Mouse (Mus musculus) forebrain, embryonic 11.5 days (tissue): ENCODE data around the gene Chchd10. TPM values are rescaled to one million over a fixed set of nuclear protein-coding genes. Genes with fewer than 3 reads are reported as not detected.

ENCODE experiments used
- ATAC-seq: fragments of 200-750 bp; cut with Nextera tagmentation; replicated peaks from 2 replicates; pipeline ENCODE4 v1.8.0; 2017; ENCODE audit warnings: moderate TSS enrichment; ENCODE audit not compliant: low FRiP score
- DNase-seq: peaks from one replicate; pipeline ENCODE4 v3.0.0-alpha.2; 2017; ENCODE audit warnings: low spot score
- H3K27ac ChIP-seq: fragments of 300-500 bp; sonication (generic); 2 replicates; pipeline ENCODE4 v1.5.1; 2014; ENCODE audit warnings: low read depth, low read length
- H3K27me3 ChIP-seq: fragments of 300-500 bp; sonication (generic); 2 replicates; pipeline ENCODE4 v1.6.1; 2014; ENCODE audit warnings: mild to moderate bottlenecking, low read length, mixed read lengths; ENCODE audit not compliant: control insufficient read depth, insufficient read depth
- H3K36me3 ChIP-seq: fragments of 300-500 bp; sonication (generic); 2 replicates; pipeline ENCODE4 v1.6.1; 2014; ENCODE audit warnings: mild to moderate bottlenecking, low read length, moderate library complexity, mixed read lengths; ENCODE audit not compliant: control insufficient read depth, insufficient read depth
- H3K4me1 ChIP-seq: fragments of 300-500 bp; sonication (generic); replicated peaks from 2 replicates; pipeline ENCODE4 v1.6.1; 2014; ENCODE audit warnings: low read length, mixed read lengths; ENCODE audit not compliant: control insufficient read depth, insufficient read depth
- H3K4me2 ChIP-seq: fragments of 300-500 bp; sonication (generic); 2 replicates; pipeline ENCODE4 v1.6.1; 2014; ENCODE audit warnings: low read depth, mild to moderate bottlenecking, low read length, moderate library complexity, mixed read lengths; ENCODE audit not compliant: severe bottlenecking
- H3K4me3 ChIP-seq: fragments of 300-500 bp; sonication (generic); 2 replicates; pipeline ENCODE4 v1.5.1; 2014; ENCODE audit warnings: low read depth, low read length
- H3K9ac ChIP-seq: fragments of 300-500 bp; sonication (generic); 2 replicates; pipeline ENCODE4 v1.6.1; 2014; ENCODE audit warnings: low read length
- H3K9me3 ChIP-seq: fragments of 300-500 bp; sonication (generic); 2 replicates; pipeline ENCODE4 v1.6.1; 2016; ENCODE audit warnings: low read length, mixed read lengths; ENCODE audit not compliant: control insufficient read depth
- WGBS: fragments of 180-500 bp; shearing (Covaris S2); extraction: QIAGEN DNeasy Blood & Tissue Kit; methylation state at CpG from one replicate; pipeline ENCODE4 v1.1.7; 2014; 5-methylcytosine and 5-hydroxymethylcytosine counted together
- polyA plus RNA-seq: library from polyadenylated mRNA; unstranded; fragments of >200 nt; fragmentation: Nextera tagmentation; extraction: Ambion mirVana; gene quantifications from 2 replicates; pipeline ENCODE4 v1.2.1, GENCODE M21; 2014

Chchd10 gene
- polyA plus RNA-seq, 1 experiment from 2014 or later = 6.6 TPM

- H3K4me2 ChIP-seq = peak overlapping the region; percentile 86
- peaks cover 5% of the 10 kb centered on the region; the same call in 1 of the 2 replicates for H3K27me3 ChIP-seq
- H3K4me3 ChIP-seq = peak overlapping the region; percentile 39
- DNase-seq (peak; percentile 68), ATAC-seq (peak; percentile 63)
- 2% methylated on average over 23 of the region's 23 CpGs for WGBS
- peak overlapping the region; percentile 53 for H3K9ac ChIP-seq
- no peaks in the 10 kb centered on the region; the same call in none of the 2 replicates for H3K4me1 ChIP-seq
- H3K9me3 ChIP-seq = no peaks in the 10 kb centered on the region
- H3K27ac ChIP-seq = no peak overlapping the region
- H3K36me3 ChIP-seq = no peaks in the 10 kb centered on the region
Observed at GRCm38 (mm10) chr10:75950791-75951210, 17.9 kb downstream of the Chchd10 start.

GRCm38 (mm10) chr10:75951424-75952050 lies 18.6 kb downstream of the Chchd10 start:
- Histone ChIP-seq H3K9ac (peak overlapping the region; percentile 53), H3K4me3 (peak overlapping the region; percentile 39), H3K4me2 (peak overlapping the region; percentile 86), H3K36me3 (no peaks in the 10 kb centered on the region), H3K9me3 (no peaks in the 10 kb centered on the region), H3K4me1 (no peaks in the 10 kb centered on the region; the same call in none of the 2 replicates), H3K27ac (no peak overlapping the region), H3K27me3 (peaks cover 5% of the 10 kb centered on the region; the same call in 1 of the 2 replicates)
- 5% methylated on average over 13 of the region's 13 CpGs for WGBS
- peak; percentile 61 for DNase-seq
- ATAC-seq = peak; percentile 46; the same call in 1 of the 2 replicates

DNA sequence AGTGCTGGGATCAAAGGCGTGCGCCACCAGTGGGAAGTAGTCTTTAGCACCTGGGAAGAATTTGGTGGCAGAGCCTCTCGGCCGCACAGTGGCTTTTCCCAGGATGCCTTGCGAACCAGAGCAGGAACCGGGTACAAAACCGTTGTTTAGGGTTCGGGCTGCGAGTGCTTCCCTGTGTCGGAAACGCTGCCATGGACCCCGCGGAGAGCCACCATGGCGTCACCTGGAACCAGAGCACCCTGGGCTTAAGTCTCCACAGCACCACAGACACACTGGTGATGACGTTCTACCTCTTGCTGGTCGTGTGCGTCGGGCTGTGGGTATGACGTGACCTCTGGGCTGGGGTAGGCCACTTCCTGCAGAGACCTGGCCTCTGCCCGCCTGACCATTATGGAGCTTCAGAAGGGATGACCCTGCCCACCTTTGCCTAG lies 21.5 kb downstream of the Chchd10 start, which contains the start of gene Gm5134:
Gene Gm5134 (plus strand): TSS at position 134 of the 431 bp plus-strand sequence.
- peaks cover 5% of the 10 kb centered on the region; the same call in 1 of the 2 replicates for H3K27me3 ChIP-seq
- ATAC-seq = no peak
- no peak within 1 kb of the TSS for H3K27ac ChIP-seq
- no peaks in the 10 kb centered on the region; the same call in none of the 2 replicates for H3K4me1 ChIP-seq
- peak within 1 kb of the TSS; percentile 40 for H3K4me2 ChIP-seq
- no peaks in the 10 kb centered on the region for H3K9me3 ChIP-seq
- no peak within 1 kb of the TSS; the same call in 1 of the 2 replicates for H3K9ac ChIP-seq
- 18% methylated on average over 20 of the region's 20 CpGs for WGBS
- H3K36me3 ChIP-seq = no peaks in the 10 kb centered on the region
- H3K4me3 ChIP-seq = 0 out of 2 replicates have a peak within 1 kb of the TSS, but pooled peaks have one; percentile 13
- no peak for DNase-seq

DNA sequence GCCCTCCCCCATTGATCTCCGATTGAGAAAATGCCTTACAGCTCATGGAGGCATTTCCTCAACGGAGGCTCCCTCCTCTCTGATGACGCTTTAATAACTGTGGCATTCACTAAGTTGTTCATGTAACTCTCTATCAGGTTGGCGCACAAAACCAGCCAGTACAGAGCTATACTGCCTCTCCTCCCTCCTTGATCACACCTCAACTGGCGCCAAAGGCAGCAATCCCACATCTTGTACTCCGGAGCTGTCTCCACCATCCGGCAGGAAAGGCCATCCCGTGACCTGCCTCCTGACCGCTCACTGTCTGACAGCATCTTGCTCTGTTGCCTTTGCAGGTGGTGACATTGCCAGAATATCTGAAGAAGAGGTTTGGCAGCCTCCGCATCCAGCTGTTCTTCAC lies 40.9 kb downstream of the Chchd10 start:
- no peaks in the 10 kb centered on the region for H3K36me3 ChIP-seq
- H3K4me2 ChIP-seq = no peak overlapping the region
- H3K27me3 ChIP-seq = no peaks in the 10 kb centered on the region
- H3K9me3 ChIP-seq = no peaks in the 10 kb centered on the region
- ATAC-seq (no peak), DNase-seq (no peak)
- no peak overlapping the region for H3K27ac ChIP-seq
- WGBS = 94% methylated on average over 10 of the region's 10 CpGs
- H3K4me1 ChIP-seq = no peaks in the 10 kb centered on the region
- H3K9ac ChIP-seq = no peak overlapping the region
- H3K4me3 ChIP-seq = no peak overlapping the region

DNA sequence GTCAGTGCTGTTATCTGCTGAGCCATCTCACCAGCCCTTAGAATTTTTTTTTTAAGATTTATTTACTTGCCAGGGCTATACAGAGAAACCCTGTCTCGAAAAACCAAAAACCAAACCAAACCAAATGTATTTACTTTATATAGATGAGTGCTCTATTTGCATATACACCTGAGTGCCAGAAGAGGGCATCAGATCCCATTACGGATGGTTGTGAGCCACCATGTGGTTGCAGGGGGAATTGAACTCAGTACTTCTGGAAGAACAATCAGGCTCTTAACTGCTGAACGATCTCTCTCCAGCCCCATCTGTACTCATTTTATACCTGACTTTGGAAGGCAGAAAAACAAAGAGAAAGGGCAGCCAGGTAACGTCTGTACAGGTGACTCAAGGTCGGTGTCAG lies 42.3 kb downstream of the Chchd10 start:
- H3K9ac ChIP-seq = no peak overlapping the region
- DNase-seq = no peak
- H3K4me3 ChIP-seq = no peak overlapping the region
- H3K27ac ChIP-seq = no peak overlapping the region
- no peaks in the 10 kb centered on the region for H3K27me3 ChIP-seq
- no peaks in the 10 kb centered on the region for H3K4me1 ChIP-seq
- no peak overlapping the region for H3K4me2 ChIP-seq
- ATAC-seq = no peak
- H3K9me3 ChIP-seq = no peaks in the 10 kb centered on the region
- 77% methylated on average over 5 of the region's 5 CpGs for WGBS
- no peaks in the 10 kb centered on the region for H3K36me3 ChIP-seq

GRCm38 (mm10) chr10:75978119-75978834 lies 45.3 kb downstream of the Chchd10 start:
- no peak overlapping the region for H3K4me3 ChIP-seq
- H3K9me3 ChIP-seq = no peaks in the 10 kb centered on the region
- no peaks in the 10 kb centered on the region for H3K27me3 ChIP-seq
- WGBS = 49% methylated on average over 10 of the region's 10 CpGs
- ATAC-seq (no peak), DNase-seq (no peak)
- no peaks in the 10 kb centered on the region for H3K36me3 ChIP-seq
- H3K4me1 ChIP-seq = no peaks in the 10 kb centered on the region
- no peak overlapping the region for H3K4me2 ChIP-seq
- H3K9ac ChIP-seq = no peak overlapping the region
- H3K27ac ChIP-seq = no peak overlapping the region

DNA sequence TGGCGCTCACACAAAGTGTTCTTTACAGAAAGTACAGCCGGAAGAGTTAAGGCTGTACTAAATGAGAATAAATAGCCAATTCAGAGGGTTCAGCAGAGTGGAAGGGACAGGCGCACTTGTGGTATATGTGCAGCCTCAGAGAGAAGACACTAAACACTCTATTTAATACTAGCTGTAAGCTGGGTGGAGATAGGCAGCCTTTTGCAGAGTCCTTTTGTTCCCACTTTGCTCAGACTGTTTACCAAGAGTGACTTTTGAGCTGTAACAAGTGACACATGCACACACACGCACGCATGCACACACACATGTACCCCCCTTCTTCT lies 45.9 kb downstream of the Chchd10 start:
- no peaks in the 10 kb centered on the region for H3K36me3 ChIP-seq
- H3K9ac ChIP-seq = no peak overlapping the region
- no peaks in the 10 kb centered on the region for H3K27me3 ChIP-seq
- H3K4me2 ChIP-seq = no peak overlapping the region
- no peaks in the 10 kb centered on the region for H3K4me1 ChIP-seq
- WGBS = 77% methylated on average over 5 of the region's 5 CpGs
- no peaks in the 10 kb centered on the region for H3K9me3 ChIP-seq
- no peak overlapping the region for H3K4me3 ChIP-seq
- ATAC-seq (no peak), DNase-seq (no peak)
- H3K27ac ChIP-seq = no peak overlapping the region

- Histone ChIP-seq H3K4me2 (no peak overlapping the region), H3K27me3 (no peaks in the 10 kb centered on the region), H3K4me3 (no peak overlapping the region), H3K4me1 (no peaks in the 10 kb centered on the region), H3K9ac (no peak overlapping the region), H3K9me3 (no peaks in the 10 kb centered on the region), H3K36me3 (no peaks in the 10 kb centered on the region), H3K27ac (no peak overlapping the region)
- DNase-seq (no peak), ATAC-seq (no peak)
- 89% methylated on average over 3 of the region's 3 CpGs for WGBS
Observed at GRCm38 (mm10) chr10:75979432-75979831, 46.5 kb downstream of the Chchd10 start.
